8 mouse cellular contexts compared by ENCODE assay signal in the genomic region with DNA sequence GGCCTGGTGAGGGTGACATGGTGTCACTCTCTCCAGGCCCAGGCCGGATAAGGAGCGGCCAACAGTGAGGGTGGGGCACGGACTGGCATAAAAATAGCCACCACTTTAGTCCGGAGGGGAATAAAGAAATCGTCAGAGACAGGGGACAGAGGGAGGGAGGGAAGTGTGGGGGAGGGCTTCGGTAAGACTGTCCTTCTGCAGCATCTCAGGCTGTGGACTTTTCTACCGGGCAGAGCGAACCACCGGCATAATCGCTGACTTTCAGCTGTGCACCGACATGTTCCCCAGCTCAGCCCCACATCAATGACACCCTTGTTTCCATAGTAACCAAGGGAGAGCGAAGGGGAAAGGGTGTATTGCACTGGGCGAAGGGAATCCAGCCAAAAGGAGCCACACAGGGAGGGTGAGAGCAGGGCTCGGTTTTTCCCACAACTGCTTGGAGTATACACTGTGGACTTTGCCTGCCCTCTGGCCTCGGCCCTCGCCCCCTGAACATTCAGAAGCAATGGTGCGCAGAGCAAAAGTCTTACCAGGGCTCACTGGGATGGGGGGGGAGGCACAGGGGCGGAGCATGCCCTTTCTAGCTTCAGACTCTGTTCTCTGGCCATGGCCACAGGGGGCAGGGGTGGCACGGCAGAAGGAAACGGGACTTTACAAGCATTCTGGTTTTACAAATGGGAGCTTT. TPM values are rescaled to one million over a fixed set of nuclear protein-coding genes. Genes with fewer than 3 reads are reported as not detected.
DNase-seq lines count a peak whose midpoint lies in the region; ATAC-seq and TF ChIP-seq lines count a peak whose summit lies in the region.

No protein-coding gene starts in this region.

- H3K27me3 ChIP-seq in neural tube, embryonic 12.5 days (replicated peaks), result no peaks in the 10 kb centered on the region

- H3K9ac ChIP-seq in neural tube, embryonic 12.5 days, result peak overlapping the region; percentile 42

- H3K9me3 ChIP-seq in neural tube, embryonic 12.5 days, result no peaks in the 10 kb centered on the region

- H3K27ac ChIP-seq in neural tube, embryonic 12.5 days, result peak overlapping the region; percentile 65; the same call in 1 of the 2 replicates

- DNase-seq in right cerebral cortex, adult 18-20 months, result peak; percentile 66
- DNase-seq in right cerebral cortex, postnatal 36 days (ENCODE audit: low spot score in 2 of 2), result no peak
- peak; percentile 78 for DNase-seq in heart, adult 8-10 months (ENCODE audit: low spot score)
- peak; percentile 96 for DNase-seq in kidney, adult 11 months
- peak; percentile 59 for DNase-seq in lung, adult 2 months
- peak; percentile 82 to 85 for DNase-seq in thymus, postnatal 36 days

- TF ChIP-seq CTCF in lung, adult 2 months (IDR thresholded peaks at IDR 0.05; ENCODE audit: insufficient read depth, low read length), result 0 out of 2 replicates have a peak, but pooled peaks have one; percentile 23

- peak overlapping the region; percentile 61 for H3K4me2 ChIP-seq in neural tube, embryonic 12.5 days (replicated peaks)

- peak; percentile 15; the same call in 1 of the 2 replicates for TF ChIP-seq POLR2A in lung, adult 2 months (IDR thresholded peaks at IDR 0.05; ENCODE audit: borderline replicate concordance, extremely low read depth, low read depth, low read length)

- H3K36me3 ChIP-seq in neural tube, embryonic 12.5 days, result no peaks in the 10 kb centered on the region

- peak overlapping the region; percentile 37 for H3K4me3 ChIP-seq in lung, adult 2 months (replicated peaks; ENCODE audit: extremely low read depth, low read depth, low read length)
- peak overlapping the region; percentile 16; the same call in 1 of the 2 replicates for H3K4me3 ChIP-seq in neural tube, embryonic 12.5 days

- H3K4me1 ChIP-seq in lung, adult 2 months (ENCODE audit: control insufficient read depth, insufficient read depth, low read length), result peaks cover 40% of the 10 kb centered on the region
- peaks cover 92% of the 10 kb centered on the region for H3K4me1 ChIP-seq in neural tube, embryonic 12.5 days

- WGBS in lung, adult 2 months, result 2% methylated on average over 20 of the region's 20 CpGs
- under 1% methylated on average over 20 of the region's 20 CpGs for WGBS in neural tube, embryonic 12.5 days

- ATAC-seq in common myeloid progenitor, adult 5-6 weeks (replicated peaks; ENCODE audit: low read depth, poor library complexity, severe bottlenecking), result peak; percentile 62
- ATAC-seq in neural tube, embryonic 12.5 days (ENCODE audit: low FRiP score, low read depth), result peak; percentile 59

RNA-seq across cellular contexts. Expression of gene Trim8, which starts 27.2 kb away (rescaled TPM):
- 17.7 and 30.3 TPM in 2 replicates for total RNA-seq in common myeloid progenitor, adult 5-6 weeks (2017)
- total RNA-seq in heart, adult 8-10 months (2022), result 10 to 100 TPM; 31.5 to 38.8 (median 37.6) TPM
- polyA plus RNA-seq in lung, adult 2 months (2012; rRNA removed), result 87.2 and 115 TPM in 2 replicates
- 39.1 and 43.0 TPM in 2 replicates for polyA plus RNA-seq in neural tube, embryonic 12.5 days (2016; fragmentation: Nextera tagmentation; extraction: Ambion mirVana)

RNA-seq across cellular contexts. Expression of gene Arl3, which starts 44.3 kb away (rescaled TPM):
- 25.5 and 27.3 TPM in 2 replicates for total RNA-seq in common myeloid progenitor, adult 5-6 weeks (2017)
- 10 to 100 TPM; 31.3 to 56.0 (median 43.5) TPM for total RNA-seq in heart, adult 8-10 months (2022)
- 21.5 and 27.1 TPM in 2 replicates for polyA plus RNA-seq in lung, adult 2 months (2012; rRNA removed)
- polyA plus RNA-seq in neural tube, embryonic 12.5 days (2016; fragmentation: Nextera tagmentation; extraction: Ambion mirVana), result 190 and 194 TPM in 2 replicates

RNA-seq across cellular contexts. Expression of gene Sfxn2, which starts 44.5 kb away (rescaled TPM):
- 8.9 and 13.3 TPM in 2 replicates for total RNA-seq in common myeloid progenitor, adult 5-6 weeks (2017)
- total RNA-seq in heart, adult 8-10 months (2022), result 1 to 10 TPM; 2.2 to 4.9 (median 2.7) TPM
- polyA plus RNA-seq in lung, adult 2 months (2012; rRNA removed), result 3.8 and 6.5 TPM in 2 replicates
- 11.4 and 12.2 TPM in 2 replicates for polyA plus RNA-seq in neural tube, embryonic 12.5 days (2016; fragmentation: Nextera tagmentation; extraction: Ambion mirVana)

Comparison
In these comparisons a context has a peak if more than half of its experiments do, and no peak if none do; other contexts are left out.
1. DNase-seq: peak in right cerebral cortex, adult 18-20 months (single experiment), heart, adult 8-10 months (single experiment), kidney, adult 11 months (single experiment), lung, adult 2 months (single experiment) and thymus, postnatal 36 days (2 of 2); none in right cerebral cortex, postnatal 36 days (0 of 2).